Mouse (Mus musculus) intestine, embryonic 14.5 days (tissue): ENCODE measurements around the gene Teddm1b. TPM values are rescaled to one million over a fixed set of nuclear protein-coding genes. Genes with fewer than 3 reads are reported as not detected.

Experiments used
- ATAC-seq: fragments of 200-750 bp; cut with Nextera tagmentation; replicated peaks from 2 replicates; pipeline ENCODE4 v1.8.0; 2017; ENCODE audit warnings: low read depth, moderate number of reproducible peaks, moderate TSS enrichment, moderate library complexity; ENCODE audit not compliant: low FRiP score, low TSS enrichment
- DNase-seq: peaks from one replicate; pipeline ENCODE4 v3.0.0-alpha.2; 2018; ENCODE audit warnings: low spot score
- H3K27ac ChIP-seq: fragments of 300-500 bp; sonication (generic); 2 replicates; pipeline ENCODE4 v1.5.1; 2014; ENCODE audit warnings: low read depth, mild to moderate bottlenecking, control low read depth
- H3K27me3 ChIP-seq: fragments of 300-500 bp; sonication (generic); replicated peaks from 2 replicates; pipeline ENCODE4 v1.6.1; 2014; ENCODE audit warnings: low read length, control low read depth; ENCODE audit not compliant: control insufficient read depth, insufficient read depth
- H3K36me3 ChIP-seq: fragments of 300-500 bp; sonication (generic); 2 replicates; pipeline ENCODE4 v1.6.1; 2014; ENCODE audit warnings: low read length, control low read depth; ENCODE audit not compliant: control insufficient read depth, insufficient read depth
- H3K4me1 ChIP-seq: fragments of 300-500 bp; sonication (generic); replicated peaks from 2 replicates; pipeline ENCODE4 v1.6.1; 2014; ENCODE audit warnings: low read length, control low read depth, mixed read lengths; ENCODE audit not compliant: control insufficient read depth, insufficient read depth
- H3K4me2 ChIP-seq: fragments of 300-500 bp; sonication (generic); 2 replicates; pipeline ENCODE4 v1.6.1; 2014; ENCODE audit warnings: low read length
- H3K4me3 ChIP-seq: fragments of 300-500 bp; sonication (generic); 2 replicates; pipeline ENCODE4 v1.5.1; 2014; ENCODE audit warnings: low read depth, low read length, control low read depth, mixed read lengths
- H3K9ac ChIP-seq: fragments of 300-500 bp; sonication (generic); 2 replicates; pipeline ENCODE4 v1.6.1; 2014; ENCODE audit warnings: mild to moderate bottlenecking, low read length
- H3K9me3 ChIP-seq: fragments of 300-500 bp; sonication (generic); 2 replicates; pipeline ENCODE4 v1.6.1; 2016; ENCODE audit warnings: low read length, control low read depth; ENCODE audit not compliant: control insufficient read depth
- WGBS: fragments of 180-500 bp; shearing (Covaris S2); extraction: QIAGEN DNeasy Blood & Tissue Kit; methylation state at CpG from one replicate; pipeline ENCODE4 v1.1.7; 2014; 5-methylcytosine and 5-hydroxymethylcytosine counted together
- polyA plus RNA-seq: library from polyadenylated mRNA; unstranded; fragments of >200 nt; fragmentation: Nextera tagmentation; extraction: Ambion mirVana; gene quantifications from 2 replicates; pipeline ENCODE4 v1.2.1, GENCODE M21; 2014

Gene Teddm1b
- polyA plus RNA-seq, 1 experiment from 2014 or later: 0.14 TPM

DNA sequence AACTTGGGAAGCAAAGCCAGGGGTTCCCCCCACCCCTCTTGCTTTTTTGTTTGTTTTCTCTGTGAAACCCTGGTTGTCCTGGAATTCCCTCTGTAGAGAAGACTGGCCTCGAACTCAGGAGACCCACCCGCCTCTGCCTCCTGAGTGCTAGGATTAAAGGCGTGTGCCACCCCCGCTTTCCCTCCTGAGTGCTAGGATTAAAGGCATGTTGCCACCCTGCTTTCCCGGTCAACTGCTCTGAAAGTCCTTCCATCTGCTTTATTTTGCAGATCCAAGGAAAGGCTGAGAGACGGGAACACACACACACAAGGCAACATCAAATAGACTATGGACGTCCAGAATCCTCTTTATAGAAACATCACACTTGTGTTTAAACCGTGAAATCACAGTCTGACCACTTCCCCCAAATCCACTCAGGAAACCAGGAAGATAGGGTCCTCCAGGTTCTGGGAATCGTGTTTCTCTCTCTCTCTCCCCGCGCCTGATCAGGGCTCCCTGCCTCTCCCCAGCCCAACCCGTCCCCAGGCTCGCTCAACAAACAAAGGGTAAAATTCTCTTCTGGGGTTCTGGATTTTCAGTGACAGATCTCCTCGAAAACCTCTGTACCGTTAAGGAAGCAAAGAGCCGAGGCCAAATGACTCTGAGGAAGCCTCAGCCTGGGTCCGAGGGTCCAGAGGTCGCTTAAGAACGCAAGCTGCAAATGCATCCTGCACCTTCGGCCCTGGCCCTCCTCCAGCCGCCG, 25.0 kb downstream of the Teddm1b start:
- Histone ChIP-seq H3K9ac (peak overlapping the region; percentile 67), H3K27me3 (no peaks in the 10 kb centered on the region), H3K36me3 (peaks cover 17% of the 10 kb centered on the region), H3K4me1 (peaks cover 18% of the 10 kb centered on the region), H3K27ac (peak overlapping the region; percentile 97), H3K9me3 (no peaks in the 10 kb centered on the region), H3K4me3 (peak overlapping the region; percentile 85), H3K4me2 (peak overlapping the region; percentile 82)
- ATAC-seq: peak; percentile 48
- 17% methylated on average over 22 of the region's 22 CpGs for WGBS
- DNase-seq: peak; percentile 97

DNA sequence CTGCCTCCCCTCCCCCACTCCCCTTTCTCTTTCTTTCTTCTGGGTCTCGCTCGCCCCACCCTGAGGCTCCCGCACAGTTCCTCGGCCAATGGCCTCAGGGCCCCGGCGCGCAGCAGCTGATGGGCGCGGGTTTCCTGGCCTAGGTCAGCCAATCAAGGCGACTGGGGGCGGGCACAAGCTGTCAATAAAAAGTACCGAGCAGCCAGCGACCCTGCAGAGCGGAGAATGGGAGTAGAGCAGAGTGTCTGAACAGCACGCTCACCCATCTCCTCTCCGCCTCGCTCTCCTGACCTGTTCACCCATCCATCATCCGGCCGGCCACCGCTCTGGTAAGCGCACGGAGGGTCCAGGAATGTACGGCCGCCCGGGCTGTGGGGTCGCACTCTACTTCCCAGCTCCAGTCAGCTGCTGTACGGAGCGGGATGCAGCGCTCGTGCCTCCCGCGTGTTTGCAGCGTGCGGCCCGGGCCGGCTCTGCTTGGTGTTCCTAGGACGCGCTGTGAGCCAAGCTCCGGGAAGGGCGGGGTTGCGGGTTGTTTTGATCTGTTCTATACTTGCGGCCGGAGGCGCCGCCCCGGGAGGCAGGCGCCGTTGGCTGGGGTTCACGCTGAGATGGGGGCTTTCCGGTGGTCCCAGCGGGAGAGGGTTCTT, 25.7 kb downstream of the Teddm1b start, which contains the start of the genes Glul and Teddm2:
Gene Glul, plus strand, starts transcription at position 214 of the 650 bp plus-strand sequence.
Gene Teddm2, minus strand, starts transcription at position 498 of the 650 bp plus-strand sequence.
- H3K9me3 ChIP-seq: no peaks in the 10 kb centered on the region
- DNase-seq (peak; percentile 98), ATAC-seq (peak; percentile 97)
- H3K4me2 ChIP-seq: peak within 1 kb of the TSS; percentile 82
- H3K9ac ChIP-seq: peak within 1 kb of the TSS; percentile 78
- WGBS: under 1% methylated on average over 50 of the region's 51 CpGs
- peaks cover 18% of the 10 kb centered on the region for H3K4me1 ChIP-seq
- H3K4me3 ChIP-seq: peak within 1 kb of the TSS; percentile 85
- no peaks in the 10 kb centered on the region for H3K27me3 ChIP-seq
- H3K27ac ChIP-seq: peak within 1 kb of the TSS; percentile 97
- H3K36me3 ChIP-seq: peaks cover 24% of the 10 kb centered on the region

DNA sequence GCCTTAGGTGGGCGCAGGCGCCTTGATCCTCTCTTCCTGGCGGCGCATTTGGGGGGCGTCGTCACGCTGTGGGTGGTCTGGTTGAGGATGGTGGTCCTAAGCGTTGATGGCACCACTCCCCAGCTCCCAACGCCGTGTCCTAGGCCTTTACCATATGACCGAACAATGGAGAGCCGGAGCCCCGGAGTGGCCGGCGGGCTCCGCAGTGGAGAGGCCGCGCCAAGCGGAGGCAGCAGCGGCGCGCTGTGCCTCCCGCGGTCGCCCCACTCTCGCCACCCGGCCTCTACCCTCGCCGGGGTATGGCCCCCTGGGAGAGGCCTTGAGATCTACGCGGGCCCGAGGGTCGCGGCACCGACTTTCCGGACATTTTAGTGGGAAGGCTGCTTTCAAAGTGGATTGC, 26.2 kb downstream of the Teddm1b start:
- H3K27me3 ChIP-seq: no peaks in the 10 kb centered on the region
- H3K9me3 ChIP-seq: no peaks in the 10 kb centered on the region
- H3K36me3 ChIP-seq: peaks cover 29% of the 10 kb centered on the region
- WGBS: under 1% methylated on average over 34 of the region's 36 CpGs
- peak overlapping the region; percentile 78 for H3K9ac ChIP-seq
- H3K4me1 ChIP-seq: peaks cover 18% of the 10 kb centered on the region
- H3K4me2 ChIP-seq: peak overlapping the region; percentile 82
- DNase-seq (no peak), ATAC-seq (peak; percentile 37)
- H3K4me3 ChIP-seq: peak overlapping the region; percentile 85
- peak overlapping the region; percentile 97 for H3K27ac ChIP-seq

DNA sequence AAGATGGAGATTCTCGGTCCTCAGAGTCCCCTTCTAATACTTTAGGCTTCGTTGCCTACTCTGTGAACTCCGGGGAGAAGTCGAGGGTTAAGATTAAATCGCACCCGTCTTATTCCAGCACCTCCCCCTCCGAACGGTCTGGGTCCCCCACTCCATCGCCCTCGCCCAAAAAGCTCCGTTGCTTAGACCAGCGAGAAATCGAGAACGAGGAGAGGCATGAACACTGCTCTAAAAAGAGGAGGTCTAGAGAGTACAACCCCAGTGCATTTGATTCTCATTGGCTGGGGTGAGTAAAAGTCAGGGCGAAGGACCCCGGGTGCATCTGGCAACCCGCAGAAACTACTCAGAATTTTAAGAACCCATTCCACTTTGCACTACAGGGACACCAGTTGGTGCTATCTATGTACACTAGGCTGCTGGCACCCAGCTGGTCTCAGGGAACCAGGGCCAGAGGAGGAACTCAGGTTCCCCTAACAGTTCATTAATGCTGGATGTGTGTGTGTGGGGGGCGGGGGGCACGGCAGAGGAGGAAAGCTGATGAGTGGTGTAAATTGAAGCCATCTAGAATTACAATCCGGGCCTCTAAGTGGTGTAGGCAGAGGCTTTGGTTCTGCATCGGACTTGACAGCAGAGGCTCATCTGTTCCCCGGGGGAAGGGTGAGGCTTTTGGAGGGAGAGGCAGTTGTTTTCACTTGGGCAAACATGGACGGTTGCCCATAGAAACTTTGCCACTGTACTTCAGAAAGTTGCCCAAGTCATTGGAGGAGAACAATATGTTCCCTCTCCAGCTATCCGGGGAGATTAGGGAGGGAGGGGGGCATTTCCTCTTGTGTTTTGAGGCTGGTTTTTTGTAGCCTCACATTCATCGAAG, 26.9 kb downstream of the Teddm1b start:
- H3K27me3 ChIP-seq: no peaks in the 10 kb centered on the region
- peaks cover 18% of the 10 kb centered on the region for H3K4me1 ChIP-seq
- H3K27ac ChIP-seq: peak overlapping the region; percentile 97
- H3K9ac ChIP-seq: peak overlapping the region; percentile 78
- DNase-seq: peak; percentile 71
- H3K4me3 ChIP-seq: peak overlapping the region; percentile 85
- no peaks in the 10 kb centered on the region for H3K9me3 ChIP-seq
- peak overlapping the region; percentile 82 for H3K4me2 ChIP-seq
- ATAC-seq: no peak
- H3K36me3 ChIP-seq: peaks cover 36% of the 10 kb centered on the region
- WGBS: 2% methylated on average over 25 of the region's 25 CpGs

DNA sequence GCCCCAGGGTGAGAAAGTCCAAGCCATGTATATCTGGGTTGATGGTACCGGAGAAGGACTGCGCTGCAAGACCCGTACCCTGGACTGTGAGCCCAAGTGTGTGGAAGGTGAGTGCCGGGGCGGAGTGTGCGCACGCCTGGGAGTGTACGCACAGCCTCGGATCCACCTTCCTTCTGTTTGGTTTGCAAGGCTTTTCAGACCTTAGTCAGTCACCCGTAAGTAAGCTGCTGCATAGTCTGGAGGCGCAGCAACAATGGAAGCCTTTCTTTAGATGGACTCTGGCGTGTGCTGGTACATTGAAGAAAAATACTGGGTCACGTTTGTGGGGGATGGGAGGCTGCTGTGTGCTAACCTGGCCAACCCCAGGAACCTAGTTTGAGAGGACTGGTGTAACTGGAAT, 28.9 kb downstream of the Teddm1b start:
- peaks cover 56% of the 10 kb centered on the region for H3K36me3 ChIP-seq
- no peak for DNase-seq
- no peak overlapping the region for H3K4me2 ChIP-seq

DNA sequence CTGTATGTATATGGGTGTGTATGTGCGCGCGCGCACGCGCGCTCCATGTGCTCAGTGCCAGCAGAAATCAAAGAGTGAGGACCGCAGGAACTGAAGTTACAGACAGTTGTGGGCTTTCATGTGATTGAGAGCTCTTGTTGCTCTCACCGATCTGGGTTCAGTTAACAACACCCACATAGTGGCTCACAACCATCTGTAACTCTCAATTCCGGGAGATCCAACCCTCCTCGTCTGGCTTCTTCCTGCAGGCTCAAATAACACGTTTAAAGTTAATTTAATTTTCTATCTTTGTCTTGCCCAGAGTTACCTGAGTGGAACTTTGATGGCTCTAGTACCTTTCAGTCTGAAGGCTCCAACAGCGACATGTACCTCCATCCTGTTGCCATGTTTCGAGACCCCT, 30.1 kb downstream of the Teddm1b start:
- Histone ChIP-seq H3K36me3 (peaks cover 67% of the 10 kb centered on the region), H3K4me1 (peaks cover 14% of the 10 kb centered on the region), H3K27ac (no peak overlapping the region), H3K4me3 (no peak overlapping the region), H3K4me2 (no peak overlapping the region), H3K9me3 (no peaks in the 10 kb centered on the region), H3K27me3 (no peaks in the 10 kb centered on the region), H3K9ac (no peak overlapping the region)
- DNase-seq (no peak), ATAC-seq (no peak)
- 95% methylated on average over 14 of the region's 14 CpGs for WGBS

More for the DNA sequence above, 28.9 kb downstream of the Teddm1b start:
- Histone ChIP-seq H3K4me3 (no peak overlapping the region), H3K27me3 (no peaks in the 10 kb centered on the region), H3K9me3 (no peaks in the 10 kb centered on the region), H3K4me1 (peaks cover 18% of the 10 kb centered on the region), H3K27ac (no peak overlapping the region), H3K9ac (no peak overlapping the region)
- WGBS: 88% methylated on average over 13 of the region's 13 CpGs
- no peak for ATAC-seq

DNA sequence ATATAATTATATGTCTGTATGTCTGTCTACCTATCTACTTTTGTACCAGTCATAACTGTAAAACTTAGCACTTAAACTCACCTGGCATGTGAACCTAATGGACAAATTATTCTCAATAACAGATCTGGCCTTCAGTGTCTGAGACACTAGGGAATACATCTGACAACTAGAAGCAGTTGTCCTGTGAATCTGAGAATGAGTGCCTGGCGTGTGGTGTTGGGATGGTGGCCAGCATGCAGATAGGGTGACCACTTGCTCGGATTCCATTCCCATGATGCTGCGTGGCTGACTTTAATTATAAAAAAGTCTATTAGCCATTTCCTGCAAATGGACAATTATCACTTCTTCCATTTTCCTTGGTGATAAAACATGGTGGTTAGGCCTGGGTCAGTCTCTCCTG, 31.7 kb downstream of the Teddm1b start:
- no peak overlapping the region for H3K9ac ChIP-seq
- H3K4me2 ChIP-seq: no peak overlapping the region
- no peak overlapping the region for H3K27ac ChIP-seq
- 96% methylated on average over 3 of the region's 3 CpGs for WGBS
- H3K27me3 ChIP-seq: no peaks in the 10 kb centered on the region
- no peak for DNase-seq
- peaks cover 14% of the 10 kb centered on the region for H3K4me1 ChIP-seq
- no peak for ATAC-seq
- H3K9me3 ChIP-seq: no peaks in the 10 kb centered on the region
- H3K4me3 ChIP-seq: no peak overlapping the region
- peaks cover 78% of the 10 kb centered on the region for H3K36me3 ChIP-seq

DNA sequence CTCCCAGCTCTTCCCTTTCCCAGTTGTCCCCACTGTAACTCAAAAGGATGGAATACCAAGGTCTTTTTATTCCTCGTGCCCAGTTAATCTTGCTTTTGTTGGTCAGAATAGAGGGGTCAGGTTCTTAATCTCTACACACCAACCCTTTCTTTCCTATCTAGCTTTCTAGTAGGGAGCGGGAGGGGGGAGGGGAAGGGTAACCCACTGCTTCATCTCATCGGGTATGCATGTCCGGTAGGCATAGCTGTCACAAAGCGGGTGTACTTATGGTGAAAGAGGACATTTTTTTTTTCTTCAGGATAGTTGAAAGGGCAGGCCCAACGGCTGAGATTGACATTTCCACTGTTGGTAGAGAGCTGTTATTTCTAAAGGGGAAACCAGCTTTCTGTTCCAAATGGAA, 34.1 kb downstream of the Teddm1b start:
- H3K27ac ChIP-seq: no peak overlapping the region
- no peak overlapping the region for H3K4me3 ChIP-seq
- no peak overlapping the region for H3K4me2 ChIP-seq
- 90% methylated on average over 6 of the region's 6 CpGs for WGBS
- H3K27me3 ChIP-seq: no peaks in the 10 kb centered on the region
- no peak for ATAC-seq
- H3K4me1 ChIP-seq: no peaks in the 10 kb centered on the region
- H3K36me3 ChIP-seq: peaks cover 71% of the 10 kb centered on the region
- DNase-seq: no peak
- no peaks in the 10 kb centered on the region for H3K9me3 ChIP-seq
- no peak overlapping the region for H3K9ac ChIP-seq
